Mouse (Mus musculus) midbrain, postnatal 0 days (tissue): ENCODE measurements at regions not wholly inside any gene's neighbourhood (a gene's known extent, or its start where the extent isn't known, plus 50 kb on each side); places are given as distances from the start of the nearest gene placed in this dataset.

ENCODE experiments used
- ATAC-seq: fragments of 200-750 bp; cut with Nextera tagmentation; 2 replicates; pipeline ENCODE4 v1.8.0; 2017; ENCODE audit warnings: moderate number of reproducible peaks, mild to moderate bottlenecking, moderate TSS enrichment, moderate library complexity; ENCODE audit not compliant: low FRiP score
- DNase-seq: peaks from one replicate; pipeline ENCODE4 v3.0.0-alpha.2; 2015; ENCODE audit warnings: low spot score
- H3K27ac ChIP-seq: fragments of 300-500 bp; sonication (generic); 2 replicates; pipeline ENCODE4 v1.5.1; 2014; ENCODE audit warnings: low read depth, mild to moderate bottlenecking, low read length, mixed read lengths
- H3K27me3 ChIP-seq: fragments of 300-500 bp; sonication (generic); 2 replicates; pipeline ENCODE4 v1.6.1; 2014; ENCODE audit warnings: low read length, control low read depth, mixed read lengths; ENCODE audit not compliant: insufficient read depth
- H3K36me3 ChIP-seq: fragments of 300-500 bp; sonication (generic); 2 replicates; pipeline ENCODE4 v1.6.1; 2014; ENCODE audit warnings: low read length, control low read depth, mixed read lengths; ENCODE audit not compliant: insufficient read depth
- H3K4me1 ChIP-seq: fragments of 300-500 bp; sonication (generic); 2 replicates; pipeline ENCODE4 v1.6.1; 2014; ENCODE audit warnings: mild to moderate bottlenecking, control low read depth, antibody characterized with exemption, low read length, mixed read lengths; ENCODE audit not compliant: insufficient read depth
- H3K4me2 ChIP-seq: fragments of 300-500 bp; sonication (generic); 2 replicates; pipeline ENCODE4 v1.6.1; 2014; ENCODE audit warnings: low read depth, mild to moderate bottlenecking, low read length, mixed read lengths; ENCODE audit not compliant: poor library complexity, severe bottlenecking
- H3K4me3 ChIP-seq: fragments of 300-500 bp; sonication (generic); 2 replicates; pipeline ENCODE4 v1.5.1; 2014; ENCODE audit warnings: low read depth, mild to moderate bottlenecking, low read length, moderate library complexity
- H3K9ac ChIP-seq: fragments of 300-500 bp; sonication (generic); replicated peaks from 2 replicates; pipeline ENCODE4 v1.6.1; 2014; ENCODE audit warnings: mild to moderate bottlenecking, low read length, moderate library complexity, mixed read lengths; ENCODE audit not compliant: poor library complexity, severe bottlenecking
- H3K9me3 ChIP-seq: fragments of 300-500 bp; sonication (generic); 2 replicates; pipeline ENCODE4 v1.6.1; 2016; ENCODE audit warnings: low read length, control low read depth
- CTCF ChIP-seq: IDR thresholded peaks from 2 replicates; pipeline ENCODE4 v1.5.1; 2016; ENCODE audit warnings: antibody characterized with exemption, mild to moderate bottlenecking
- WGBS: fragments of 180-500 bp; shearing (Covaris S2); extraction: QIAGEN DNeasy Blood & Tissue Kit; methylation state at CpG from one replicate; pipeline ENCODE4 v1.1.7; 2014; 5-methylcytosine and 5-hydroxymethylcytosine counted together

- ATAC-seq = no peak
- WGBS = 84% methylated on average over 8 of the region's 8 CpGs
- no peaks in the 10 kb centered on the region for H3K27me3 ChIP-seq
- no peaks in the 10 kb centered on the region for H3K4me1 ChIP-seq
- DNase-seq = peak; percentile 78
- no peaks in the 10 kb centered on the region for H3K9me3 ChIP-seq
- H3K9ac ChIP-seq = no peak overlapping the region
- TF ChIP-seq CTCF = no peak
- H3K4me2 ChIP-seq = no peak overlapping the region
- H3K36me3 ChIP-seq = no peaks in the 10 kb centered on the region
- no peak overlapping the region for H3K27ac ChIP-seq
- no peak overlapping the region for H3K4me3 ChIP-seq
These were observed 411.1 kb downstream of the Tfec start for GRCm38 (mm10) chr6:16487015-16487630.

- Histone ChIP-seq H3K4me2 (no peak overlapping the region), H3K4me1 (no peaks in the 10 kb centered on the region), H3K9me3 (no peaks in the 10 kb centered on the region), H3K27me3 (no peaks in the 10 kb centered on the region), H3K36me3 (no peaks in the 10 kb centered on the region), H3K4me3 (no peak overlapping the region), H3K27ac (no peak overlapping the region), H3K9ac (no peak overlapping the region)
- DNase-seq = no peak
- WGBS = 54% methylated on average over 5 of the region's 5 CpGs
- ATAC-seq = no peak
- TF ChIP-seq CTCF = no peak
These were observed 414.9 kb downstream of the Tfec start for GRCm38 (mm10) chr6:16483295-16483694.

GRCm38 (mm10) chr6:16468693-16469375 is 429.4 kb downstream of the Tfec start:
- Histone ChIP-seq H3K36me3 (no peaks in the 10 kb centered on the region), H3K4me1 (no peaks in the 10 kb centered on the region), H3K4me2 (no peak overlapping the region), H3K9me3 (no peaks in the 10 kb centered on the region), H3K9ac (no peak overlapping the region), H3K27me3 (no peaks in the 10 kb centered on the region), H3K27ac (no peak overlapping the region), H3K4me3 (no peak overlapping the region)
- ATAC-seq (no peak), DNase-seq (no peak)
- 92% methylated on average over 3 of the region's 3 CpGs for WGBS
- no peak for TF ChIP-seq CTCF

- no peak overlapping the region for H3K4me3 ChIP-seq
- TF ChIP-seq CTCF = no peak
- H3K4me1 ChIP-seq = no peaks in the 10 kb centered on the region
- no peaks in the 10 kb centered on the region for H3K27me3 ChIP-seq
- H3K9ac ChIP-seq = no peak overlapping the region
- 92% methylated on average over 3 of the region's 3 CpGs for WGBS
- no peak overlapping the region for H3K4me2 ChIP-seq
- DNase-seq (no peak), ATAC-seq (no peak)
- no peaks in the 10 kb centered on the region for H3K36me3 ChIP-seq
- no peaks in the 10 kb centered on the region for H3K9me3 ChIP-seq
- H3K27ac ChIP-seq = no peak overlapping the region
These were observed 440.0 kb downstream of the Tfec start for GRCm38 (mm10) chr6:16458279-16458678.
